Mouse (Mus musculus) adrenal gland, postnatal 25 days (tissue): Measurements from ENCODE around the gene Fig4. TPM values are rescaled to one million over a fixed set of nuclear protein-coding genes. Genes with fewer than 3 reads are reported as not detected.

Source experiments
- DNase-seq: peaks from one replicate; pipeline ENCODE4 v3.0.0; 2021; ENCODE audit warnings: mixed read lengths
- total RNA-seq: library from RNA; stranded (reverse); gene quantifications from 2 replicates; pipeline ENCODE4 v1.2.3, GENCODE M21; 2021

The Fig4 gene
- total RNA-seq, 1 experiment from 2014 or later: 22.8 TPM

DNA sequence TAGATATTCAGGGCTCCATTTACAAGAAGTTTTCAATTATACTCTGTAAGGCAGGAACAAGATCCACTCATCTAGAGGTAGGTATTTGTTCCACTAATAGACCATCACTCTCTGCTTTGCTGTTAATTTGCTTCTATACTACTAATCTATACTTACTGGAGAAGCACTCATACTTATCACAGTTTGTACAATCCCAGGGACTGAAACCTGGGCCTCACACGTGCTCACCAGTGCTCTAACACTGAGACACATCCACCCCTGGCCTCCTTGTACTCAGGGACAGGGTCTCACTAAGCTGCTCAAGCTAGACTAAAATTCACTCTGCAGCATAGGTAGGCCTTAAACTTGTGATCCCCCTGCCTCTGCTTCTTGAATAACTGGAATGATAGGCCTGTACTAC is 41.8 kb downstream of the Fig4 start:
- no peak for DNase-seq

DNA sequence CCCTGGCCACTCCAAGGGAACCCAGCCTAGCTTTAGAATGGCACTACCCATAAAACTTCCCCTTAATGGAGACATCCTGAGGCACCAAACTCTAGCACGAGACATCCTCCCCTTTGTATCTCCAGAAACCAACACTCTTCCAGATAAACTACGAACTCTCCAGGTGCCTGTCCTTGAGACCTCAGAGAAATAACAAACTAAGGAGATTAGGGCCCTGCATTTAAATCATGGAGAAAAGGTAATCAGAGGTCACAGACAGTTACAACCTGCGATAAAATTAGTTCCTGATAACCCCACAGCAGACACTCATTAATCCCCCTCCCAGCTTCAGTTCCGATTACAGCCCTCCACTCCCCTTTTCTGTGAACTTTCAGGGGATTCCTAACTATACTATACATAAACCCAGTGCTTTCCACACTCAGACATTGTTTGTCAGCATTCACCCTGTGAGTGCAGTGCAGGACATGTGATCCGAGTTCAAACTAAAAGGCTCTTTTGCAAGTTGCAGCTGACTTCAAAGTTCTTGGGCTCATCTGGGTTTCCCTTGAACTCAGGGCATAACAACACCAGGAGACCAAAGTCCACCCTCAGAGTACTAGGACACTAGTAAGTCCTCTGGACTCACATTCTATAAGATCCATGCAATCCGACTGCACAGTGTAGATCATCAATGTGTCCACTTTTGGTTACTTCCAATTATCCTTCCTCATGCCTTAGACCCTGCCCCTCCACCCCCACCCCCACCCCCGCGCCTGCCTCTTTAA is 42.6 kb downstream of the Fig4 start:
- DNase-seq: no peak

DNA sequence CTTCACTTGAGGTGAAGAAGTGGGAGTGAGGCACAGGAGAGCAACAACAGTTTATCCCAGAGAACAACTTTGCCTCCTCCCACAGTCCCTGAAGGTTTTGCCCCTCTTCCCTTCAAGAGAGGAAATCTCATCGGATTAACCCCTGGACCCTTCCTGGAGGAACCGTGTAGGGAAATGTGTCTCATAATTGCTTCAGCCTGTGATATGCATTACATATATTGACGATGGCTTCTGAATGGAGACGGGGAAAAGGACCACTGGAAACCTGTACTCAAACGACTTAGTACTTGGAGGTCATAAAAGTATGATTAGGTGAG is 52.4 kb downstream of the Fig4 start:
- DNase-seq: no peak

DNA sequence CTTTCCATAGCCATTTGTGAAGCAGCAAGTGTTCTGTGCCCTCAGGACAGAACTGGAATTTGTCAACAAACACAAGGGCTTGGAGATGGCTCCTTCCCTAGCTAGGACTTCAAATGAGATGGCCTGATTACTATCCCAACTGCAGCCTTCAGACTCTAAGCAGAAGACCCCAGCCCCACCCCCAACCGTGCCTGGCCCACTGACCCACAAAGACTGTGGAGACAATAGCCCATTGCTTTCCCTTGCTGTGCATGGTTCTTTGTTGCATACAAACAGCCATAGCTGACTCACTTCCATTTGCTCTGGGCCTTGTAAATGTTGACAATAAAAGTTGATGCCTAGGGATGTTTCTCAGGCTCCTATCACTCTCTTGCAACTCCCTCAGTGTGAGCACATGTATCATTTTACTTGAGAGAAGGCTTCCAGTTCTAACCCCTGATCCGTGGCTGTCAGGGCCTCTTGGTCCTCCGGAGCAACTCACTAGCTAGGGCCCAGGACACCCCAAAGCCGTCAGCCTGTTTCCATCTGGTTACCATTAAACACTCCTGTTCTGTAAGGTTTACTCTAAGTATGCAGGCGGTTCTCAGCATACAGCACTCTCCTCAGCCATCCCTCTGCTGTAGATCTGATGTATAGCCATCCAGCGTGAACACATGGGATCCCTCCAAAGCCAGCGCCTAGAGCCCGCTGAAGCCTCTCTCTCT is 52.9 kb downstream of the Fig4 start:
- DNase-seq: no peak

DNA sequence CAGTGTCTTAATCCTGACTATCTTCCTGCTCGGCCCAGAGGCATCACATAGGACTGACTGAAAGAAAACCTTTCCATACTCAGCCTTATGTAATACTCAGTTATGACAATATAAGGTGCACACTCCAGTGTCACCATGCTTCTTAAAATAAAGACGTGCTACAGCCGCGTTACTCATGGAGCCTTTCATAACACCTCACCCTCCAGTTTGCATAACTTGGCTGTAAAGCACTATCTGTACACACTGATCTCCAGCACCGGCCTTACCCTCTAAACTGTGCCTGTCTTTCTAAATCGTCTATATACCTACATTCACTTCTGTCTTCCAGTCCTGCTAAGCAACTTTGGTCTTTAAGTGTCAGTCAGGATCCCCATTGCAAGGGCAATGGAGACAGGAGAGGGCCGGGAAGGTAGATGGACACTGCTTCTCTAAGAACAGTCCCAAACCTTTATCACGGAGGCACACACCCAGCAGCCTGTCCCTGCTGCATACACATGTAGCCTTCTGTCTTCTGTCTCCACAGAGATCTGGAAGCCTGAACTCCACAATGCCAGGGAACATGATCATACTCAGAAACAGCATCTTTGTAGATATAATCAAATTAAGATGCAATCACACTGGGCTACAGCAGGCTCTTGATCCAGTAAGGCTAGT is 53.9 kb downstream of the Fig4 start:
- no peak for DNase-seq

DNA sequence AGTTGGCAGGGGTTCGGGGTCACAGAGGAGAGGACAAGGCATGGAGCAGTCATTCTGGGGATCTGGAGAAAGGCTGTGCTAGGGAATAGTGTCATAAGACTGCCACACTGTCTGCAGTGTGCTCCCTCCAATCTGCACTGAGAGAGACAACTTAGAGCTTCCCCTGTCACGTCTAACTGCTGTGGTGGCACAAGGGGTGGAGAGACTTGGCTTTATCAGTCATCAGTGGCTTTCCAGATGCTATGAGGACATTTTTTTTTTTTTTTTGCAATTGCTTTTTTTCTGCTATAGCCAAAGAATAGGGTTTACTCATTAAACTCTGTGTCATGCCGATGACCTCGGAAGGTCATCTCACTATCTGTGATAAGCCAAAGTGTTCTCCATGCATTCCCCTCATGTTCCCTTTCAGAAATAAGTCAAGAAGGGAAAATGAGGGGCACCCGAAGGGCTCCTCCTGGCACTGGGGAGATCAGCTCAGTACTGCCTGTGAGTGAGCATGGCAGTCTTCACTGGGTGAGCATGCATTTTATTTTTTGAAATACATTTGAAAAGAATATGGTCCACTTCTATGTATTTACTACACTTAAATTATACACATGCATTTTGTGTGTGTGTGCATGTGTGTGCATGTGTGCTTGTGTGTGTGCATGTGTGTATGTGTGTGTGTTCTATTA is 55.1 kb downstream of the Fig4 start:
- peak; percentile 14 for DNase-seq

DNA sequence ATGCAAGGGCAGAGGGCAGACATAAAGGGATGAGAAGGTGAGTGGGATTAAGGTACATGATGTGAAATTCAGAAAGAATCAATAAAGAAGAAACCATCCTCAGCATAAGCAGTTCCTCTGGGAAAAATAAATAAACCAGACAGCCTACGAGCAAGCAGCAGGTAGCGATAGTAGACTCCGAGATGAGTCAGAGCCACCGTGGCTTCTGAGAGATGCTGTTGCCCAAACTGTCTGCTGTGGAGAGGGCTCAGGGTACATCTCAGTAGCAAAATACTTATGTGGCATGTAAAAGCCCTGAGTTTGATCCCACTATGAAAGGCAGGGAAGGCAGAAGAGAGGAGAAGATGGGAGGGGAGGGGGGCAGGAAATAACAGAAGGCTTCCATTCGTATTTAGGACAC is 56.9 kb downstream of the Fig4 start:
- DNase-seq: no peak

DNA sequence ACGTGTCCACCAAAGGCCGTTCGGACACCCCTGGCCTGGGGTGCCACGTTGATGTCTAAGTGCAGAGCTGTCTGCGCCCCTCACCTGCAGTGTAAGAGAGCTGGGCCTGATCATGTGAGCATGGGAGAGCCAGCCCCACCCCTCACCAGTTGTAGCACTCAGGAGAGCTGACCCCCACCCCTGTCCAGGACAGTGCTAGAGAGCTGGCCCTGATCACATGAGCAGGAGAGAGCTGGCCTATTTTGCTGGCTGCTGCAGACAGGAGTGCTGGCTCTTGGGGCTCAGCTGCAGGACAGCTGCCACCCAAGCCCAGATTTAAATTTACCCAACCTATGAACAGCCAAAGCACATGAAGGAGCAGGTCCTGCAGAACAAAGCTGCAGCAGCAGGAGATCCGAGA is 57.6 kb downstream of the Fig4 start:
- no peak for DNase-seq

DNA sequence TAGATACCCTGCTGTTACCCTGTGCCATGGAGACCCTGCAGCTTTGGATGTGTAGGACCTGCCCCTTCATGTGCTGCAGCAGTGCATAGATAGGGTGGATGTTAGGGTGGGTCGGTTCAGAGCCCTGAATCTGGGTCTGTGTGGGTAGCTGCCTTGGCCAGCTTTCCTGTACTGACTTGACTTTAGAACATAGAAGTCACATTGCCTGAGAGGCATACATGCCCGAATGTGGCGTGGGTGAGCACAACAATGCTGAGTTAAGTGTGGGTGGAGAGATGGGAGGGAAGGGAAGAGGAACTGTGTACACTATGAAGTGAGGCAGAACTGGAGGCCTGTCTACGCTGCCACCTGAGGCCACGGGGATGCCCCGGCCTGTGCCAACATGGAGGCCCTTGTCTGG is 58.0 kb downstream of the Fig4 start:
- DNase-seq: no peak

DNA sequence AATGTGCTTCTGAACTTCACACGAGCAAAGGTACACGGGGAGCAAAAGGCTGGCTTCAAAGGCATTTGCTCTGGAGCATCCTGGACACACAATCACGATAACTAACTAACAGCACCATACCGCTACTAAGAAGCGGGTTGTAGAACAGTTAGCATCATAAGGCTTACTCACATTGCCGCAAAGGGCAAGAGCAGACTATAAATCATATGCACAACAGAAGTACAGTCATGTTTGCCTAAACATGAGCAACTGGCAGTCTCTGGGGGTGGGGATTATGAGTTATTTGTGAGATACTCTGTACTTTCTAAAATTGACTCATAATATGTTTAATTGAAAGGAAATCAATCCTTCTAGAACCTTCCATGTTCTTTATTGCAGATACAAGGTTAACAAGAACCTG is 59.1 kb downstream of the Fig4 start:
- DNase-seq: no peak

DNA sequence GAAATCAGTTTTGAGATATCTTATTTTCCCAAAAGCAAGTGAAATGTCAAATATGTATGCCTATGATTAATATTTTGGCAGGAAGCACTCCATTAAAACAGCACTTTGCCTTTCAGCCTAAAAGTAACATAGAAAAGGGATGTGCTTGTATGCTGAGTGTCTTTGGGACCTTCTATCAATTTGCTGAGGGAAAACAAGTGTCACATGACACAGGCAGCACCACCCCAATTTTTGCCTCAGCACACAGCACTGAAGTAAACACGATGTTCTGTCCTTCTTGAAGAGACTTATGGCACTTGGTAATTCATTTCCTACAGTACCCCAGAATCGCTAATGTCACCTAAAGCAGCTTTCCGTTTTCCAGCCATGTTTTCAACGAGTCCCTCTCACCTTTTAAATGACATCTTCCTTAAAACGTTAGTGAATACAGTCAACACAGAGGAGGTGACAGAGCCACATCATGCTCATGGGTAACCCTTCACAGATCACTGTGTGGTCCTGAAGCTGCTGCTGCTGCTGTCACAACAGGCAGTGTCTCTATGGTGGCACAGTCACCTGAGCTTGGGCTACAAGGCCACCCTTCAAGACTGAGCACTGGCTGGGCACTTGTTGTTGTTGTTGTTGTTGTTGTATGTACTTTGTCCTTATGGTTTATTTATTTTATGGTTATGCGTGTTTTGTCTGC is 61.4 kb downstream of the Fig4 start:
- DNase-seq: no peak

DNA sequence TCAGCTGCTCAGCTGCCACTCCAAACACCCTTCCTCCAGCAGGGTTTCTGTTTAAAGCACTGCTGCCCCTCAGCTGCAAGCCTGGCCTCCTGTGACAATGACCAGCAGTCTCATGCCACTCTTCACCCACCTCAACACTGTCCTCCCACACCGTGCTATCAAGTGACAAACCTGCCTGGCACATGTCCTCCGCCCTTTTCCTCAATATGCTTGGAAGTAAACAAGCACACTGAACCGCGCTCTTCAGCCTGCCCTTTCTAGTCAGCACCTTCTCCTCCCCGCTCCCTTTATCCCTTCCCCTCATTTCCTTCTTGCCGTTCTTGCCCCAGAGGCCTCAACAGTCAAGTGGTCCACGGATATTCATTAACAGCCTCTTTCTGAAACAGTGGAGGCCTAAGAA is 62.0 kb downstream of the Fig4 start:
- no peak for DNase-seq

DNA sequence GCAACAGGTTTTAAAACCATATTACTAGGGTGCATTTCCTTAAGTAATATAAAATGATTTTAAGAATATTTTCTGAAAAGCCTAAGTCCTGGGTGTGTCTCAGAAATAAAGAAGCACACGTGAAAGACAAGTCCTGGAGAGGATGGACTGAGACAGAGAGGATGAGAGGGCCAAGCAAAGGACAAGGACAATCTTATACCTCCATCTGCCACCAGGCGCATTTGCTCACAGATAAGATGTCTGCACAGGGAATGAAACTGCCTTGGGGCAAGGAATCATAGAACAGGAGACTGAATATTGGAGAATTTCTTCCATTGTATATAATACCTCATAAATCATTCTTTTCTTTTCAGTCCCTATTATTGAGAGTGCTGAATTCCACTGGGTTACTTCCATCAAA is 67.0 kb downstream of the Fig4 start:
- no peak for DNase-seq

DNA sequence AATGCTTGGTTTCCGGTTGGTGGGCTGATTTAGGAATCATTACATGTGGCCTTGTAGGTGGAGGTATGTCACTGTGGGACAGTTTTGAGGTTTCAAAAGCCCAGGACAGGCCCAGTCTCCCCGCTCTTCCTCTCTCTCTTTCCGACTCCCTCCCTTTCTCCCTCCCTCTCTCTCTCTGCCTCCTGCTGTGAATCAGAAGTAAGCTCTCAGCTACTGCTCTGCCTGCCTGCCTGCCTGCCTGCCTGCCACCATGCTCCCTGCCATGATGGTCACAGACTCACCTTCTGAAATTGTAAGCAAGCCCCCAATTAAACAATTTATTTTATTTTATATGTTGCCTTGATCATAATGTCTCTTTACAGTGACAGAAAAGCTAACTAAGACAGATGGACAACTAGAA is 67.5 kb downstream of the Fig4 start:
- no peak for DNase-seq

DNA sequence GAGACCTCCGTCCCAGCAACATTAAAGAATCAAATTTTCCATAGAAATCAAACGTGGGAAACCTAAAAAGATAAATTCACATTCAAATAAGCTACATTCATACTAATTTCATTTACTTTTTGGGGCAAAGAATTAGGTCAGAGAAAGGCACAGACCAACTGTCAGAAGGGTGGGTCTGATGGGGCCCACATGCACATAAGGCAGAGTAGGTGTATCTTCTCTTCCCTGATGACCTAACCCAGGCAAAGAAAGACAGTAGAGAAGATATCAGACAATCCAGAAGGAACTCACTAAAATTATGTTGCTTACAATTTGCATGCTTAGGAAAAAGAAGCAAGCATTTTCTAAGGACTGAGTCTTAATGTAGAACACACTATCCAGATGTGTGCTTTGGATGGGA is 67.9 kb downstream of the Fig4 start:
- DNase-seq: no peak

DNA sequence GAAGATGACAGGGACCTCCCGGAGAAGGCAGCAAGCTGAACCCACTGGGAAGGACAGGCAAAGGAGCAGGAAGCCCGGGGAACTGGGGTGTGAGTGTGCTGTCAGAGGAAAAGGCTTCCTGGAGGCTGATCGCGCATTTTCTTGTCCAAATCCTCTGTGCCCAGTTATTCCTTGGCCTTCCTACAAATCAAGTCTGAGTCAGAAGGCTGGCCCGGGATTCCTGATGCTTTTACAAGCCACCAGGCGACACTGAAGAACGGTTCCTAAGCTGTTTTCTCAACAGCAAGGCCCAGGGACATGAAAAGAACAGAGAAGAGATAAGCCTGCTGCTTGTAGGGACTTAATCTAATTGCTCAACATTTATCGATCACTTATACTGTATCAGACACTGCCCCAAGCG is 68.5 kb downstream of the Fig4 start:
- no peak for DNase-seq

DNA sequence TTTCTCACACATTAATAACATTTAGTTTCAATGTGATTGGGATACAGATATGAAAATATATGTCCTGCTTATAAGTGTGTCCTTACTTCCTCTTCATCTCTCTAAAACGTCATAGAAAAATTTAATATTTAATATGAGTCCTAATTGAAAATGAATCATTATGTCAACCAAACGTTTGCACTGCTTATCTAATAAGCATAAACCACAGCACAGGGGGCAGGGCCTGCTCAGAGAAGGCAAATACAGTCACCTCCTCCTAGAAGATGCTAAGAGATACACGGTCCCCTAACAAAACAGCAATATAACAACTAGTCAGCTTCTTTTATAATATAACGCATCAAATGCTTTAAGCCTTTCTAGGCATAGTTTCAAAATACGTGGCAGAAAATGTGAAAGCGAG is 69.9 kb downstream of the Fig4 start:
- no peak for DNase-seq

DNA sequence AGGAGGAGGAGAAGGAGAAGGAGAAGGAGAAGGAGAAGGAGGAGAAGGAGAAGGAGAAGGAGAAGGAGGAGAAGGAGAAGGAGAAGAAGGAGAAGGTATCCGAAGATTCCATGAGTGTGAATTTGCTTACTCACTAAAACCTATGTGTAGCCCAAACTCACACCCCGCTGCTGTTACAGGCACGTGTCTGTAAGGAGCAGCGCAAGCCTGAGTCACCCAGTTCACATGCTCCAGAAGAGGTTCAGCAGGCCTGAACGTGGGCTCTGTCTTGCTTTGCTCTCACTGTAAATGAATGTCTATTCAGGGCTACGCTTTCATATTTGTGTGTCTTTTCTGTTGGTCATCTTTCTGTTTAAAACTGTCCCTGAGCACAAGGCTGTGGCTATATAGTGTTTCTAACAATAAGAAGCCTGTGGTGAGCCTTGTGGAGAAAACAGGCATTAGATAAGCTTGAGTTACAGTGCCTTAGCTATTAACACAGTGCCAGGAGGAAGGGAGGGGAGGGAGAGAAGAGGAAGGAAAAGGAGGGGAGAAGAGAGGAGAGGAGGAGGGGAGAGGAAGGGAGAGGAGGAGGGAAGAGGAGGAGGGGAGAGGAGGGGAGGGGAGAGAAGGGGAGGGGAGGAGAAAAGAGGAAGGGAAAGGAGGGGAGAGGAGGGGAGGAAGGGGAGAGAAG is 71.8 kb downstream of the Fig4 start:
- DNase-seq: no peak

DNA sequence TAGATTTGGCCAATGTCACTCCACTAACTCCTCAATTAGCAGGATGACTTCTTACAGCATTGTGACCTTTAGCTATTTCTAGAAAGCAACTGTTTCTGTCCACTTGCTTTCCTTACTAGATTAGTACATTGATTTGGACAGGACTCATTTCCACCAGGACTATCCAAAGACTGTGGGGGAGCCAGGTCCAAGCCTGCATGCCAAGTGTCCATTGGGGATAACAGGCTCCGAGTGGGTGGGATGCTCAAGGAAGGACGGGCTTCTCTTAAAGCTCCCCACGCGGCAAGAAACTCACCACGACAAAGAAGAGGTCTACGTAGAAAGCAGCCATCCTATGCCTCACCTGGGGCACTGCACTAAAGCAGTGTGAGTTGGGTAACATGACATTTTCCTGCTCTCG is 75.4 kb downstream of the Fig4 start:
- DNase-seq: no peak

DNA sequence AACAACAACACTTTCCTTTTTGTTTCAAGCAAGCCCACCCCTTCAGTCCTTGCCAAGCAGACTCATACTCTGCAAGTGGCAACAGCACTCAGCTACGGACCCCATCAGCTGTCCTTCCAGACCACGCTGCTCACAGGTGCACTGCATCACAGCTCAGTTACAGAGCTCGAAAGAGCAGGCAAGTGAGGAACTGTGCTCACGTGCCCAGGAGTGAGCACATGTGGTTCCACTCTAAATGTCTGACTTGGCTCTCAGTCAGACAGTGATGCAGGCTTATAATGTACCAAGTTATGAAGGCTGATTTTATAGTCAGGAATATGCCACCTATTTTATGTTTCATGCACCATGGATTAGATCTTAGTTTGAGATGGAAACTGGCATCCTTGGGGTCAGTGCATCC is 79.6 kb downstream of the Fig4 start:
- no peak for DNase-seq

DNA sequence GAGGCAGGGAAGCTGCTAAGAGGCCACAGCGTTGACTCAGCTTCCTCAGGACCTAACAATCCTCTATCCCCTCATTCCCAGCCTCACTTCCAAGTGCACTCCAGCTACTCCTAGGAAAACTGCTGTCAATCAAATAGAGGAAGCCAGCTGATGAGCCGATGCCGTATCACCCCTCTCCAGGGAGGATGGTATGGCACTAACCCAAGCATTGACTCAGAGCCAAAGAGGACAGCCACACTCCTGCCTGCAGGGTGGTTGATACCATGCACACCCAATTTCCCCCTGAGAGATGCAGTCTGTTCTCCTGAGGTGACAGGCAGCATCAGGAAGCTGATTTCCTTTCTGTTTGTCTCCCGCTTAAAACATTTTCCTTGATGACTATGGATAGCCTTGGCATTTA is 81.9 kb downstream of the Fig4 start:
- DNase-seq: no peak

DNA sequence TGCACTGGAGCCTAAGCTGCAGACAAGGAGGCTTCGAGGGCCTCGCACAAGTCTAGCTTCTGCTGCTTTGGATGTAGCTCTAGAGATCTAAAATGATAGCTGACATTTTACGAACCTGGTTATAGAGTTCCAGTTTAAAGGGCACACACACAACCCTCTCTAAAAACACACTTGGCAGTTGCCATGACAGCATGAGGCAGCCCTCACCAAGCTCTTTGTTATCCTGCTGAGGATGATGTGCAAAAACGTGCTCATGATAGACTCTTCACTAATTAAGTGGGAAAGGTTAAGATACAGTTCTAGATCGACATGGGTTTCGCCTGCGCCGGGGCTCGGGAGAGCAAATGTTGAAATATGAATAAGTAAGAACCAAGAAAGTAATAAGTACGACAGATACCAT is 84.2 kb downstream of the Fig4 start:
- DNase-seq: no peak
